Mouse (Mus musculus): ENCODE results near the gene Srcap.

GRCm38 (mm10) chr7:127549116-127549835, 37.5 kb downstream of the Srcap start:
- TF ChIP-seq POLR2A (IDR thresholded peaks at IDR 0.05; ENCODE audit: borderline replicate concordance, extremely low read depth, insufficient read depth, insufficient read length, poor library complexity, severe bottlenecking) (no peak), CTCF (IDR thresholded peaks at IDR 0.05; ENCODE audit: borderline replicate concordance, extremely low read depth, insufficient read depth, insufficient read length) (no peak)

Measured in brain, embryonic 14.5 days (tissue).